Mouse (Mus musculus): Measurements from ENCODE around the gene Cln5. TPM values are rescaled to one million over a fixed set of nuclear protein-coding genes. Genes with fewer than 3 reads are reported as not detected.

Gene Cln5
- polyA plus RNA-seq, 1 experiment from 2014 or later, result 30.9 TPM

- Histone ChIP-seq H3K9me3 (ENCODE audit: control insufficient read depth, low read length) (no peaks in the 10 kb centered on the region), H3K36me3 (ENCODE audit: control insufficient read depth, insufficient read depth, low read length) (peaks cover 77% of the 10 kb centered on the region), H3K4me2 (ENCODE audit: low read length) (no peak overlapping the region), H3K4me1 (replicated peaks; ENCODE audit: control insufficient read depth, insufficient read depth, low read length) (no peaks in the 10 kb centered on the region), H3K27ac (ENCODE audit: low read depth) (no peak overlapping the region), H3K4me3 (ENCODE audit: low read depth, low read length) (no peak overlapping the region), H3K9ac (ENCODE audit: low read length) (no peak overlapping the region), H3K27me3 (replicated peaks; ENCODE audit: control insufficient read depth, insufficient read depth, low read length) (no peaks in the 10 kb centered on the region)
- no peak for DNase-seq (ENCODE audit: low spot score)
- ATAC-seq (replicated peaks; ENCODE audit: low FRiP score, low TSS enrichment, low read depth), result no peak
- 92% methylated on average over 3 of the region's 3 CpGs for WGBS
These were observed 45.1 kb downstream of the Cln5 start for GRCm38 (mm10) chr14:103114994-103115670.

GRCm38 (mm10) chr14:103125756-103126155 lies 55.7 kb downstream of the Cln5 start:
- Histone ChIP-seq H3K36me3 (ENCODE audit: control insufficient read depth, insufficient read depth, low read length) (peaks cover 83% of the 10 kb centered on the region), H3K27me3 (replicated peaks; ENCODE audit: control insufficient read depth, insufficient read depth, low read length) (no peaks in the 10 kb centered on the region), H3K9ac (ENCODE audit: low read length) (no peak overlapping the region), H3K4me1 (replicated peaks; ENCODE audit: control insufficient read depth, insufficient read depth, low read length) (no peaks in the 10 kb centered on the region), H3K4me2 (ENCODE audit: low read length) (no peak overlapping the region), H3K9me3 (ENCODE audit: control insufficient read depth, low read length) (no peaks in the 10 kb centered on the region), H3K4me3 (ENCODE audit: low read depth, low read length) (no peak overlapping the region), H3K27ac (ENCODE audit: low read depth) (no peak overlapping the region)
- no peak for ATAC-seq (replicated peaks; ENCODE audit: low FRiP score, low TSS enrichment, low read depth)
- 85% methylated on average over 6 of the region's 6 CpGs for WGBS
- DNase-seq (ENCODE audit: low spot score), result no peak

Other genes starting within 250 kb of the Cln5 start
- gene Kctd12, start 87.6 kb upstream of the Cln5 start, polyA plus RNA-seq (2014; fragmentation: Nextera tagmentation; extraction: Ambion mirVana), result 20.3 and 22.5 TPM in 2 replicates
- not detected in 2 replicates for gene Acod1, start 23.2 kb upstream of the Cln5 start, polyA plus RNA-seq (2014; fragmentation: Nextera tagmentation; extraction: Ambion mirVana)
- gene Fbxl3, start 29.4 kb downstream of the Cln5 start, polyA plus RNA-seq (2014; fragmentation: Nextera tagmentation; extraction: Ambion mirVana), result 32.1 and 33.4 TPM in 2 replicates